17 mouse cellular contexts compared by ENCODE assay signal in the genomic region with DNA sequence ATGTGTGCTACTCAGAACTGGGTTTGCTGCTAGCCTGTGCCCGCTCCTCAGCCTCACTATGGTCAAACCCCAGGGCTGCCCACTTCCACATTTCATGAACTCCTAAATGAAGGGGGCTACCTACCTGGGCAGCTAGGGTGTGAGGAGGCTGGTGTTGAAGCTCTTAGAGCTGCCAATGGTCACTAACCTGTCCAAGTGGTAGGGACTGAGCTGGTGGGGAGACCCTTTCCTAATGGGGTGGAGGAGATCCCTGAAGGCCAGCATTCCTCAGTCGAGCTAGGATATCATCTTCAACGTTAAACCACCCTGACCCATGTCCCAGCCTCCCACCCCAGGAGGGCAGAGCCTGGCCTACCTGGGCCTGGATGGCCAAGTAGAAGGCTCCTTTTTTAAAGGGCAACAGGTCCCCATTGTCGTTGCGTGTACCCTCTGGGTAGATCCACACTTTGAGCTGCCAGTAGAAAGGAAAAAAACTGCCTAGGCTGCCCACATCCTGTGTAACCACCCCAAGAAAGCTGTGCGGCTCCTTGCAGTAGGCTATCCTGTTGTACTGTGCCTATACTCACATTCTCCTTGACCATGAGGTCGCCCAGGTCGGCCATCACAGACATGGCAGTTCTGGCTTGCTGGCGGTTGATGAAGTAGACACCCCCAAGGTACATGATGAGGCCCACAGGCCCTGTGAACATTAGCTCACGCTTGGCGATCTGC. TPM values are rescaled to one million over a fixed set of nuclear protein-coding genes. Genes with fewer than 3 reads are reported as not detected.
DNase-seq lines count a peak whose midpoint lies in the region; ATAC-seq and TF ChIP-seq lines count a peak whose summit lies in the region.
"Had no signal": no experiment of that assay in that cellular context is flagged by ENCODE, and none has a peak within 500 bp of the region (broad histone marks: within the 10 kb centered on the region; RNA-seq: fewer than 3 reads in every experiment).

No protein-coding gene starts in this region.

- peaks cover 28% of the 10 kb centered on the region for H3K4me1 ChIP-seq in kidney, adult 2 months (ENCODE audit: control insufficient read depth, insufficient read depth, low read length)
- H3K4me1 ChIP-seq in heart, embryonic 16.5 days (ENCODE audit: control insufficient read depth, insufficient read depth, low read length), result peaks cover 4% of the 10 kb centered on the region
- peaks cover 49% of the 10 kb centered on the region for H3K4me1 ChIP-seq in liver, embryonic 15.5 days (replicated peaks)
- no peaks in the 10 kb centered on the region for H3K4me1 ChIP-seq in hindbrain, embryonic 14.5 days (replicated peaks; ENCODE audit: control insufficient read depth, insufficient read depth, low read length)
- H3K4me1 ChIP-seq: forebrain, embryonic 15.5 days; midbrain, embryonic 13.5 days had no signal

- 69% methylated on average over 11 of the region's 11 CpGs for WGBS in kidney, adult 2 months
- WGBS in heart, embryonic 16.5 days, result 77% methylated on average over 11 of the region's 11 CpGs
- WGBS in liver, embryonic 15.5 days (ENCODE audit: insufficient replicate concordance), result 57% methylated on average over 11 of the region's 11 CpGs
- 84% methylated on average over 11 of the region's 11 CpGs for WGBS in hindbrain, embryonic 14.5 days

- no peaks in the 10 kb centered on the region; the same call in 1 of the 2 replicates for H3K36me3 ChIP-seq in kidney, adult 2 months (ENCODE audit: control insufficient read depth, insufficient read depth, low read length)
- peaks cover 16% of the 10 kb centered on the region for H3K36me3 ChIP-seq in heart, embryonic 16.5 days (ENCODE audit: control insufficient read depth, insufficient read depth)
- H3K36me3 ChIP-seq in liver, embryonic 15.5 days (replicated peaks), result peaks cover 44% of the 10 kb centered on the region
- no peaks in the 10 kb centered on the region for H3K36me3 ChIP-seq in hindbrain, embryonic 14.5 days (replicated peaks; ENCODE audit: control insufficient read depth, insufficient read depth)
- H3K36me3 ChIP-seq: forebrain, embryonic 15.5 days; midbrain, embryonic 13.5 days had no signal

- DNase-seq in kidney, adult 2 months, result no peak
- no peak for DNase-seq in kidney, adult 9 months
- DNase-seq in CD4-positive helper T cell, adult 2 months (ENCODE audit: low read depth, low spot score), result peak; percentile 28
- no peak for DNase-seq in layer of hippocampus, postnatal 25 days (ENCODE audit: extremely low spot score in 1 of 2, low spot score in 1 of 2)
- DNase-seq in hindbrain, embryonic 14.5 days (ENCODE audit: low spot score), result no peak
- DNase-seq: cerebellum, adult 9-11 months; right cerebral cortex, postnatal 25 days had no signal

- peak; percentile 1 for ATAC-seq in heart, embryonic 16.5 days (replicated peaks; ENCODE audit: extremely low read depth, insufficient read depth, low FRiP score)
- ATAC-seq in liver, embryonic 15.5 days (ENCODE audit: insufficient read depth), result no peak
- no peak for ATAC-seq in hindbrain, embryonic 14.5 days (ENCODE audit: low FRiP score)
- ATAC-seq: forebrain, embryonic 15.5 days; midbrain, embryonic 13.5 days had no signal

- no peak overlapping the region for H3K4me2 ChIP-seq in heart, embryonic 16.5 days (ENCODE audit: low read depth, low read length)
- H3K4me2 ChIP-seq in liver, embryonic 15.5 days, result no peak overlapping the region
- H3K4me2 ChIP-seq in hindbrain, embryonic 14.5 days (replicated peaks), result no peak overlapping the region
- H3K4me2 ChIP-seq: forebrain, embryonic 15.5 days; lung, embryonic 15.5 days; midbrain, embryonic 13.5 days had no signal

- no peak for TF ChIP-seq CTCF in kidney, adult 2 months (conservative IDR thresholded peaks at IDR 0.05; ENCODE audit: insufficient read depth, insufficient read length, low read depth, low read length)

- no peaks in the 10 kb centered on the region for H3K27me3 ChIP-seq in kidney, adult 2 months (replicated peaks; ENCODE audit: control insufficient read depth, insufficient read depth, low read length)
- no peaks in the 10 kb centered on the region for H3K27me3 ChIP-seq in heart, embryonic 16.5 days (ENCODE audit: control insufficient read depth, insufficient read depth, low read length)
- no peaks in the 10 kb centered on the region for H3K27me3 ChIP-seq in liver, embryonic 15.5 days
- H3K27me3 ChIP-seq in hindbrain, embryonic 14.5 days (ENCODE audit: control insufficient read depth, insufficient read depth, low read length), result no peaks in the 10 kb centered on the region
- H3K27me3 ChIP-seq: forebrain, embryonic 15.5 days; lung, embryonic 15.5 days; midbrain, embryonic 13.5 days had no signal

- peak overlapping the region; percentile 62 for H3K27ac ChIP-seq in kidney, adult 2 months (ENCODE audit: insufficient read depth, low read depth, low read length)
- peak overlapping the region; percentile 34; the same call in 1 of the 2 replicates for H3K27ac ChIP-seq in heart, embryonic 16.5 days (ENCODE audit: low read length)
- peak overlapping the region; percentile 9; the same call in 1 of the 2 replicates for H3K27ac ChIP-seq in liver, embryonic 15.5 days (replicated peaks)
- no peak overlapping the region for H3K27ac ChIP-seq in hindbrain, embryonic 14.5 days
- H3K27ac ChIP-seq: embryonic facial prominence, embryonic 10.5 days; forebrain, embryonic 15.5 days; lung, embryonic 15.5 days; midbrain, embryonic 13.5 days had no signal

- no peak overlapping the region for H3K4me3 ChIP-seq in kidney, adult 2 months (ENCODE audit: insufficient read depth, low read depth, low read length)
- no peak overlapping the region for H3K4me3 ChIP-seq in heart, embryonic 16.5 days (ENCODE audit: low read length)
- no peak overlapping the region for H3K4me3 ChIP-seq in liver, embryonic 15.5 days (replicated peaks)
- no peak overlapping the region for H3K4me3 ChIP-seq in hindbrain, embryonic 14.5 days (replicated peaks; ENCODE audit: low read length)
- H3K4me3 ChIP-seq: embryonic facial prominence, embryonic 10.5 days; forebrain, embryonic 15.5 days; lung, embryonic 15.5 days; midbrain, embryonic 13.5 days had no signal

- no peaks in the 10 kb centered on the region for H3K9me3 ChIP-seq in heart, embryonic 16.5 days (replicated peaks; ENCODE audit: control insufficient read depth, low read length)
- H3K9me3 ChIP-seq in liver, embryonic 15.5 days (replicated peaks), result no peaks in the 10 kb centered on the region
- no peaks in the 10 kb centered on the region for H3K9me3 ChIP-seq in hindbrain, embryonic 14.5 days (ENCODE audit: control insufficient read depth, low read length)
- H3K9me3 ChIP-seq: embryonic facial prominence, embryonic 10.5 days; forebrain, embryonic 15.5 days; lung, embryonic 15.5 days; midbrain, embryonic 13.5 days had no signal

- TF ChIP-seq POLR2A in kidney, adult 2 months (IDR thresholded peaks at IDR 0.05; ENCODE audit: low read depth, low read length), result no peak

- H3K9ac ChIP-seq in heart, embryonic 16.5 days (ENCODE audit: low read length), result no peak overlapping the region
- H3K9ac ChIP-seq in liver, embryonic 15.5 days, result no peak overlapping the region
- H3K9ac ChIP-seq in hindbrain, embryonic 14.5 days, result no peak overlapping the region
- H3K9ac ChIP-seq: forebrain, embryonic 15.5 days; lung, embryonic 15.5 days; midbrain, embryonic 13.5 days had no signal

RNA-seq across cellular contexts. Expression of a gene that starts 8.3 kb away (rescaled TPM):
- polyA plus RNA-seq in kidney, adult 2 months (2012; rRNA removed), result 165 and 192 TPM in 2 replicates
- 25.9 and 28.5 TPM in 2 replicates for polyA plus RNA-seq in heart, embryonic 16.5 days (2015; fragmentation: Nextera tagmentation; extraction: Ambion mirVana)
- polyA plus RNA-seq in liver, embryonic 15.5 days (2015; fragmentation: Nextera tagmentation; extraction: Ambion mirVana), result 55.6 and 63.7 TPM in 2 replicates
- 1 to 10 TPM; 1.2 to 1.9 TPM for total RNA-seq in layer of hippocampus, postnatal 25 days (2021)
- 5.6 and 6.6 TPM in 2 replicates for polyA plus RNA-seq in hindbrain, embryonic 14.5 days (2014; fragmentation: Nextera tagmentation; extraction: Ambion mirVana)

RNA-seq across cellular contexts. Expression of a gene that starts 9.4 kb away (rescaled TPM):
- polyA plus RNA-seq in kidney, adult 2 months (2012; rRNA removed), result not detected in 2 replicates
- polyA plus RNA-seq in heart, embryonic 16.5 days (2015; fragmentation: Nextera tagmentation; extraction: Ambion mirVana), result not detected in 2 replicates
- not detected in 2 replicates for polyA plus RNA-seq in liver, embryonic 15.5 days (2015; fragmentation: Nextera tagmentation; extraction: Ambion mirVana)
- total RNA-seq in layer of hippocampus, postnatal 25 days (2021), result not detected
- polyA plus RNA-seq in hindbrain, embryonic 14.5 days (2014; fragmentation: Nextera tagmentation; extraction: Ambion mirVana), result not detected in 2 replicates
- total RNA-seq: CH12.LX; gastrocnemius, postnatal 4 days; left cerebral cortex, adult 18-20 months; neutrophil, adult 5-6 weeks had no signal
- polyA plus RNA-seq: embryonic facial prominence, embryonic 10.5 days; forebrain, embryonic 15.5 days; lung, embryonic 15.5 days; midbrain, embryonic 13.5 days had no signal

RNA-seq across cellular contexts. Expression of a gene that starts 16.1 kb away (rescaled TPM):
- 297 and 304 TPM in 2 replicates for polyA plus RNA-seq in kidney, adult 2 months (2012; rRNA removed)
- polyA plus RNA-seq in heart, embryonic 16.5 days (2015; fragmentation: Nextera tagmentation; extraction: Ambion mirVana), result 188 and 216 TPM in 2 replicates
- polyA plus RNA-seq in liver, embryonic 15.5 days (2015; fragmentation: Nextera tagmentation; extraction: Ambion mirVana), result 55.1 and 64.6 TPM in 2 replicates
- total RNA-seq in layer of hippocampus, postnatal 25 days (2021), result 10 to 100 TPM; 56.8 to 68.2 TPM
- 62.2 and 69.2 TPM in 2 replicates for polyA plus RNA-seq in hindbrain, embryonic 14.5 days (2014; fragmentation: Nextera tagmentation; extraction: Ambion mirVana)

RNA-seq across cellular contexts. Expression of a gene that starts 32.4 kb away (rescaled TPM):
- 12.2 and 14.5 TPM in 2 replicates for polyA plus RNA-seq in kidney, adult 2 months (2012; rRNA removed)
- polyA plus RNA-seq in heart, embryonic 16.5 days (2015; fragmentation: Nextera tagmentation; extraction: Ambion mirVana), result 12.5 and 15.8 TPM in 2 replicates
- 1.2 and 1.7 TPM in 2 replicates for polyA plus RNA-seq in liver, embryonic 15.5 days (2015; fragmentation: Nextera tagmentation; extraction: Ambion mirVana)
- 10 to 100 TPM; 71.3 to 78.8 TPM for total RNA-seq in layer of hippocampus, postnatal 25 days (2021)
- 128 and 136 TPM in 2 replicates for polyA plus RNA-seq in hindbrain, embryonic 14.5 days (2014; fragmentation: Nextera tagmentation; extraction: Ambion mirVana)
- total RNA-seq: neutrophil, adult 5-6 weeks had no signal
